Mouse (Mus musculus) heart, embryonic 11.5 days (tissue): ENCODE data around the gene Edn2. TPM values are rescaled to one million over a fixed set of nuclear protein-coding genes. Genes with fewer than 3 reads are reported as not detected.

Experiments
- ATAC-seq: fragments of 200-750 bp; cut with Nextera tagmentation; replicated peaks from 2 replicates; pipeline ENCODE4 v1.8.0; 2017; ENCODE audit warnings: moderate library complexity; ENCODE audit not compliant: insufficient number of reproducible peaks, low FRiP score, low TSS enrichment
- H3K27ac ChIP-seq: fragments of 300-500 bp; sonication (generic); 2 replicates; pipeline ENCODE4 v1.5.1; 2014; ENCODE audit warnings: mild to moderate bottlenecking, low read depth, low read length
- H3K27me3 ChIP-seq: fragments of 300-500 bp; sonication (generic); 2 replicates; pipeline ENCODE4 v1.6.1; 2014; ENCODE audit warnings: mild to moderate bottlenecking, low read length, mixed read lengths; ENCODE audit not compliant: control insufficient read depth, insufficient read depth
- H3K36me3 ChIP-seq: fragments of 300-500 bp; sonication (generic); 2 replicates; pipeline ENCODE4 v1.6.1; 2014; ENCODE audit warnings: mild to moderate bottlenecking, low read length, moderate library complexity, mixed read lengths; ENCODE audit not compliant: control insufficient read depth, insufficient read depth
- H3K4me1 ChIP-seq: fragments of 300-500 bp; sonication (generic); 2 replicates; pipeline ENCODE4 v1.6.1; 2014; ENCODE audit warnings: low read length; ENCODE audit not compliant: control insufficient read depth, insufficient read depth
- H3K4me2 ChIP-seq: fragments of 300-500 bp; sonication (generic); 2 replicates; pipeline ENCODE4 v1.6.1; 2014; ENCODE audit warnings: mild to moderate bottlenecking, moderate library complexity
- H3K4me3 ChIP-seq: fragments of 300-500 bp; sonication (generic); 2 replicates; pipeline ENCODE4 v1.5.1; 2014; ENCODE audit warnings: low read depth, low read length
- H3K9ac ChIP-seq: fragments of 300-500 bp; sonication (generic); 2 replicates; pipeline ENCODE4 v1.6.1; 2014; ENCODE audit warnings: mild to moderate bottlenecking, low read depth, low read length, moderate library complexity
- H3K9me3 ChIP-seq: fragments of 300-500 bp; sonication (generic); replicated peaks from 2 replicates; pipeline ENCODE4 v1.6.1; 2016; ENCODE audit warnings: low read length; ENCODE audit not compliant: control insufficient read depth
- WGBS: fragments of 180-500 bp; shearing (Covaris S2); extraction: QIAGEN DNeasy Blood & Tissue Kit; methylation state at CpG from one replicate; pipeline ENCODE4 v1.1.7; 2014; ENCODE audit not compliant: insufficient replicate concordance; 5-methylcytosine and 5-hydroxymethylcytosine counted together
- polyA plus RNA-seq: library from polyadenylated mRNA; unstranded; fragments of >200 nt; fragmentation: Nextera tagmentation; extraction: Ambion mirVana; gene quantifications from 2 replicates; pipeline ENCODE4 v1.2.1, GENCODE M21; 2014

The Edn2 gene
- polyA plus RNA-seq, 1 experiment from 2014 or later, result 0.87 TPM

- H3K9ac ChIP-seq, result no peak overlapping the region
- H3K27me3 ChIP-seq, result peaks cover 3% of the 10 kb centered on the region; the same call in 1 of the 2 replicates
- H3K36me3 ChIP-seq, result no peaks in the 10 kb centered on the region
- no peaks in the 10 kb centered on the region for H3K9me3 ChIP-seq
- no peak overlapping the region for H3K4me3 ChIP-seq
- no peak overlapping the region for H3K4me2 ChIP-seq
- H3K27ac ChIP-seq, result no peak overlapping the region
- ATAC-seq, result no peak
- peaks cover 4% of the 10 kb centered on the region; the same call in 1 of the 2 replicates for H3K4me1 ChIP-seq
- 37% methylated on average over 4 of the region's 4 CpGs for WGBS
These were observed 31.6 kb upstream of the Edn2 start for GRCm38 (mm10) chr4:120129233-120129885.

- Histone ChIP-seq H3K4me3 (no peak overlapping the region), H3K9me3 (no peaks in the 10 kb centered on the region), H3K9ac (no peak overlapping the region), H3K4me2 (no peak overlapping the region), H3K36me3 (no peaks in the 10 kb centered on the region), H3K4me1 (peaks cover 4% of the 10 kb centered on the region; the same call in 1 of the 2 replicates), H3K27me3 (no peaks in the 10 kb centered on the region), H3K27ac (no peak overlapping the region)
- no peak for ATAC-seq
- 73% methylated on average over 4 of the region's 4 CpGs for WGBS
These were observed 30.1 kb upstream of the Edn2 start for GRCm38 (mm10) chr4:120130926-120131325.

GRCm38 (mm10) chr4:120131441-120132220 lies 29.4 kb upstream of the Edn2 start:
- 72% methylated on average over 24 of the region's 24 CpGs for WGBS
- Histone ChIP-seq H3K9me3 (no peaks in the 10 kb centered on the region), H3K4me3 (no peak overlapping the region), H3K27ac (no peak overlapping the region), H3K27me3 (no peaks in the 10 kb centered on the region), H3K9ac (no peak overlapping the region), H3K4me1 (peaks cover 4% of the 10 kb centered on the region; the same call in 1 of the 2 replicates), H3K4me2 (no peak overlapping the region), H3K36me3 (no peaks in the 10 kb centered on the region)
- ATAC-seq, result no peak

- no peak overlapping the region for H3K4me3 ChIP-seq
- no peak overlapping the region for H3K9ac ChIP-seq
- H3K9me3 ChIP-seq, result no peaks in the 10 kb centered on the region
- H3K36me3 ChIP-seq, result no peaks in the 10 kb centered on the region
- H3K27me3 ChIP-seq, result no peaks in the 10 kb centered on the region
- WGBS, result 64% methylated on average over 6 of the region's 6 CpGs
- H3K4me2 ChIP-seq, result no peak overlapping the region
- H3K27ac ChIP-seq, result no peak overlapping the region
- no peak for ATAC-seq
- H3K4me1 ChIP-seq, result no peaks in the 10 kb centered on the region
These were observed 26.8 kb upstream of the Edn2 start for GRCm38 (mm10) chr4:120134223-120134622.

- Histone ChIP-seq H3K36me3 (no peaks in the 10 kb centered on the region), H3K27ac (no peak overlapping the region), H3K4me1 (peaks cover 9% of the 10 kb centered on the region; the same call in 1 of the 2 replicates), H3K4me3 (no peak overlapping the region), H3K27me3 (no peaks in the 10 kb centered on the region), H3K9ac (no peak overlapping the region), H3K4me2 (no peak overlapping the region), H3K9me3 (no peaks in the 10 kb centered on the region)
- ATAC-seq, result no peak
- 35% methylated on average over 1 of the region's 1 CpGs for WGBS
These were observed 19.2 kb upstream of the Edn2 start for GRCm38 (mm10) chr4:120141810-120142209.

- 82% methylated on average over 9 of the region's 9 CpGs for WGBS
- Histone ChIP-seq H3K9ac (no peak overlapping the region), H3K27ac (no peak overlapping the region), H3K4me1 (peaks cover 9% of the 10 kb centered on the region; the same call in 1 of the 2 replicates), H3K27me3 (0 out of 2 replicates have a peak, but pooled peaks cover 3% of the 10 kb centered on the region), H3K4me3 (no peak overlapping the region), H3K4me2 (no peak overlapping the region), H3K36me3 (no peaks in the 10 kb centered on the region), H3K9me3 (no peaks in the 10 kb centered on the region)
- no peak for ATAC-seq
These were observed 18.1 kb upstream of the Edn2 start for GRCm38 (mm10) chr4:120142905-120143304.

- ATAC-seq, result no peak
These were observed 16.7 kb upstream of the Edn2 start for GRCm38 (mm10) chr4:120144343-120144742.

GRCm38 (mm10) chr4:120145931-120146330 lies 15.1 kb upstream of the Edn2 start:
- H3K4me1 ChIP-seq, result peaks cover 23% of the 10 kb centered on the region
- no peaks in the 10 kb centered on the region for H3K36me3 ChIP-seq

More at GRCm38 (mm10) chr4:120144343-120144742, 16.7 kb upstream of the Edn2 start:
- 63% methylated on average over 5 of the region's 5 CpGs for WGBS
- Histone ChIP-seq H3K4me2 (no peak overlapping the region), H3K27ac (no peak overlapping the region), H3K4me1 (peaks cover 17% of the 10 kb centered on the region; the same call in 1 of the 2 replicates), H3K9me3 (no peaks in the 10 kb centered on the region), H3K4me3 (no peak overlapping the region), H3K9ac (no peak overlapping the region), H3K36me3 (no peaks in the 10 kb centered on the region), H3K27me3 (0 out of 2 replicates have a peak, but pooled peaks cover 3% of the 10 kb centered on the region)

More at GRCm38 (mm10) chr4:120145931-120146330, 15.1 kb upstream of the Edn2 start:
- H3K27me3 ChIP-seq, result 0 out of 2 replicates have a peak, but pooled peaks cover 3% of the 10 kb centered on the region
- no peak for ATAC-seq
- no peak overlapping the region for H3K9ac ChIP-seq
- no peak overlapping the region for H3K4me3 ChIP-seq
- WGBS, result 58% methylated on average over 8 of the region's 8 CpGs
- H3K27ac ChIP-seq, result no peak overlapping the region
- H3K4me2 ChIP-seq, result no peak overlapping the region
- H3K9me3 ChIP-seq, result no peaks in the 10 kb centered on the region
